Mouse (Mus musculus): ENCODE data around the gene Tmem72. TPM values are rescaled to one million over a fixed set of nuclear protein-coding genes. Genes with fewer than 3 reads are reported as not detected.

Tmem72 gene
- total and polyA plus RNA-seq, 3 experiments, result 0.11 to 0.30 TPM; not detected in 1

DNA sequence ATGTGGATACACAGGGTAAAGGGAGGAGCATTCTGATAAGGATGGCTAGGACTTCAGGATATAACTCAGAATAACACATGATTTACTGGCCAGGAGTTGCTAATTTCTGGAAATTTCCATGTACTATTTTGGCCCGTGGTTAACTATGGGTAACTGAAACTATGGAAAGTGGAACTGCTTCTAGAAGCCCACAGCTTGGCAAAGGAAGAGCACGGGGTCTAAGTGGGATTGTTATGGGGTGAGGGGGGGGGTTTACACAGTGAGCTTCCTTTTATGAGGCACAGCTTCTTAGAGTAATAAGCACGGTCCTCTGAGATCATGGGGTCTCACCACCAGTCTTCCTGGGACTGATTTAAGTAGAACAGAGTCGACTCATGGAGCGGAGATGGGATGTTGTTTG is 18.6 kb upstream of the Tmem72 start:
- H3K9me3 ChIP-seq (replicated peaks), result peaks cover 23% of the 10 kb centered on the region
- TF ChIP-seq POLR2AphosphoS5 (IDR thresholded peaks at IDR 0.05; ENCODE audit: insufficient replicate concordance, low read depth, low read length) (no peak), GATA1 (IDR thresholded peaks at IDR 0.05; ENCODE audit: borderline replicate concordance, low read length) (no peak), CTCF (IDR thresholded peaks at IDR 0.05; ENCODE audit: low read depth, low read length) (no peak), TAL1 (conservative IDR thresholded peaks at IDR 0.05; ENCODE audit: low read depth, low read length) (no peak), GATA2 (IDR thresholded peaks at IDR 0.05; ENCODE audit: borderline replicate concordance, low read depth, low read length) (no peak)
- H3K27me3 ChIP-seq (ENCODE audit: insufficient read depth, low read length), result no peaks in the 10 kb centered on the region
- DNase-seq (ENCODE audit: low spot score), result no peak
- ATAC-seq (ENCODE audit: extremely low read depth, insufficient number of reproducible peaks, low FRiP score, poor library complexity, severe bottlenecking), result no peak
- H3K4me1 ChIP-seq (ENCODE audit: insufficient read depth, low read depth, low read length), result no peaks in the 10 kb centered on the region
- H3K36me3 ChIP-seq (replicated peaks), result no peaks in the 10 kb centered on the region
- H3K4me3 ChIP-seq (ENCODE audit: low read depth, low read length), result no peak overlapping the region

DNA sequence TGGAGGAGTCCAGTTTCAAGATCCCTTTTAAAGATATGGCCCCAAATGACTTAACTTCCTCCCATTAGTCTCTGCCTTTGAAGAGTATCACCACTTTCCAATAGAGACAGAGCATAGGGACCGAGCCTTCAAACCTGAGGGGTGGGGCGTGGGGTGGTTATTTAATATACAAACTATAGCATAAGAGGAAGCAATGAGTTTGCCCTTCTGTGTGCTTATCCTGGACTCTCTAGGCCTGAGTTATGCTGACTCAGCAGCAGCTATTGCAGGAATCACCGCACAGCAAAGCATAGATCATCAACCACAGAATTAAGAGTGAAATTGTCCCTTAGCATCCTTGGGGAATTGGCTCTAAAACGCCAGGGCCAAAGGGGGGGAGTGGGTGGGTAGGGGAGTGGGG is 16.9 kb upstream of the Tmem72 start:
- Histone ChIP-seq H3K4me1 (ENCODE audit: insufficient read depth, low read depth, low read length) (no peaks in the 10 kb centered on the region), H3K4me3 (ENCODE audit: low read depth, low read length) (no peak overlapping the region), H3K9me3 (replicated peaks) (peaks cover 13% of the 10 kb centered on the region), H3K36me3 (replicated peaks) (no peaks in the 10 kb centered on the region), H3K27me3 (ENCODE audit: insufficient read depth, low read length) (no peaks in the 10 kb centered on the region)
- no peak for ATAC-seq (ENCODE audit: extremely low read depth, insufficient number of reproducible peaks, low FRiP score, poor library complexity, severe bottlenecking)
- no peak for DNase-seq (ENCODE audit: low spot score)
- TF ChIP-seq GATA1 (IDR thresholded peaks at IDR 0.05; ENCODE audit: borderline replicate concordance, low read length), result no peak
- no peak for TF ChIP-seq TAL1 (conservative IDR thresholded peaks at IDR 0.05; ENCODE audit: low read depth, low read length)
- TF ChIP-seq POLR2AphosphoS5 (IDR thresholded peaks at IDR 0.05; ENCODE audit: insufficient replicate concordance, low read depth, low read length), result no peak
- TF ChIP-seq CTCF (IDR thresholded peaks at IDR 0.05; ENCODE audit: low read depth, low read length), result no peak
- no peak for TF ChIP-seq GATA2 (IDR thresholded peaks at IDR 0.05; ENCODE audit: borderline replicate concordance, low read depth, low read length)

DNA sequence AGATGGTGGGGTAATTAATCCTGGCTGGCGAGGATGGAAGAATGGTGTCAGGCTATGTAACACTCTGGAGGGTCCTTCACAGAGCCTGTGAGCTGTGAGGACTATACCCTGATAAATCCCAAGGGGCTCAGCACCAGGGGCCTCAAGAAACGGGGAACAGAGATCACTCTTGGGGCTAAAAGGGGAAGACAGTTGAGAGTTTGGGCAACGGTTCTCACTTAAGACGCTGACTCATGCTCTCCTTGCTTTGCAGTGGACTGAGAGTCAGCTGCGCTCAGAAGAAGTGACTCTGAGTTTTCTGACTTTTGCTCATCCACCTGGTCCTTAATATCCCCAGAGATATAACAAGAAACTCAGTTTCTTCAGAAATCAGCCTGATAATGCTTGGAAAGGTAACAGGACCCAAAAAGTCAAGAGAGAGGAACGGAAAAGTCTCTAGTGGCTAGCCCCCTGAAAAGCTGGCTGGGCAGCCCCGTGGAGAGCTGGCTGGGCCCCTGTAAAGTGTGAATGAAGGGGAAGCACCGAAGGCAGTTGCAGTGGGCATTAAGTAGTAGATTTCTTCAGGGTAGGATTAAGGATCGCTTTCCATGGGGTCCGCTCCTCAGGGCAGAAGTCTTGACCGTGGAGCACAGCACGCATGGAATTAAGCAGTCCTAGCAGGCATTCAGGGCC is 7.9 kb upstream of the Tmem72 start:
- ATAC-seq (ENCODE audit: extremely low read depth, insufficient number of reproducible peaks, low FRiP score, poor library complexity, severe bottlenecking) (no peak; the same call in 1 of the 2 replicates), DNase-seq (ENCODE audit: low spot score) (no peak)
- H3K27me3 ChIP-seq (ENCODE audit: insufficient read depth, low read length), result no peaks in the 10 kb centered on the region
- TF ChIP-seq GATA2 (IDR thresholded peaks at IDR 0.05; ENCODE audit: borderline replicate concordance, low read depth, low read length), result no peak
- no peak for TF ChIP-seq CTCF (IDR thresholded peaks at IDR 0.05; ENCODE audit: low read depth, low read length)
- TF ChIP-seq GATA1 (IDR thresholded peaks at IDR 0.05; ENCODE audit: borderline replicate concordance, low read length), result no peak
- no peak for TF ChIP-seq POLR2AphosphoS5 (IDR thresholded peaks at IDR 0.05; ENCODE audit: insufficient replicate concordance, low read depth, low read length)
- no peak for TF ChIP-seq TAL1 (conservative IDR thresholded peaks at IDR 0.05; ENCODE audit: low read depth, low read length)
- no peaks in the 10 kb centered on the region for H3K4me1 ChIP-seq (ENCODE audit: insufficient read depth, low read depth, low read length)
- no peak overlapping the region for H3K4me3 ChIP-seq (ENCODE audit: low read depth, low read length)
- H3K36me3 ChIP-seq (replicated peaks), result no peaks in the 10 kb centered on the region
- peaks cover 45% of the 10 kb centered on the region for H3K9me3 ChIP-seq (replicated peaks)

DNA sequence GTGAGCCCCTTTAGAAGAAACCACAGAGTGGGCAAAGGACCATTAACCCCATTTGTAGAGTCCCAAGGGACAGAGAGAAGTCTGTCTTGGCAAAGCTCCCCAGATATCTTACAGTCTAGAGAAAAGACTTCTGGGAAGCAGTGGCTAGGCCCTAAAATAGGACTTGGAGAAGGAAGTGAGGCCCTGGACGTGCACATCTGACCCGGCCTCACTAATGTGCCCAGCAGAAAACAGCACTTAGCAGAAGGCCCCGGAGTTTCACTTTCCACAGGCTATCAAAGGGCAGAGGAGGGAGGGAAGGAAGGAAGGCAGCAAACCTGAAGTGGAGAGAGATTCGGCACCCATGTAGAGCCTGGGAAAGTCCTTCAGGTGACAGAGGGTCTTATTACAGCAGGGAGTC is 2.2 kb upstream of the Tmem72 start:
- Histone ChIP-seq H3K4me1 (ENCODE audit: insufficient read depth, low read depth, low read length) (no peaks in the 10 kb centered on the region), H3K27me3 (ENCODE audit: insufficient read depth, low read length) (no peaks in the 10 kb centered on the region), H3K9me3 (replicated peaks) (peaks cover 82% of the 10 kb centered on the region), H3K4me3 (ENCODE audit: low read depth, low read length) (no peak overlapping the region), H3K36me3 (replicated peaks) (no peaks in the 10 kb centered on the region)
- DNase-seq (ENCODE audit: low spot score), result no peak
- TF ChIP-seq GATA2 (IDR thresholded peaks at IDR 0.05; ENCODE audit: borderline replicate concordance, low read depth, low read length) (no peak), POLR2AphosphoS5 (IDR thresholded peaks at IDR 0.05; ENCODE audit: insufficient replicate concordance, low read depth, low read length) (no peak), TAL1 (conservative IDR thresholded peaks at IDR 0.05; ENCODE audit: low read depth, low read length) (no peak), CTCF (IDR thresholded peaks at IDR 0.05; ENCODE audit: low read depth, low read length) (no peak), GATA1 (IDR thresholded peaks at IDR 0.05; ENCODE audit: borderline replicate concordance, low read length) (no peak)
- no peak for ATAC-seq (ENCODE audit: extremely low read depth, insufficient number of reproducible peaks, low FRiP score, poor library complexity, severe bottlenecking)

DNA sequence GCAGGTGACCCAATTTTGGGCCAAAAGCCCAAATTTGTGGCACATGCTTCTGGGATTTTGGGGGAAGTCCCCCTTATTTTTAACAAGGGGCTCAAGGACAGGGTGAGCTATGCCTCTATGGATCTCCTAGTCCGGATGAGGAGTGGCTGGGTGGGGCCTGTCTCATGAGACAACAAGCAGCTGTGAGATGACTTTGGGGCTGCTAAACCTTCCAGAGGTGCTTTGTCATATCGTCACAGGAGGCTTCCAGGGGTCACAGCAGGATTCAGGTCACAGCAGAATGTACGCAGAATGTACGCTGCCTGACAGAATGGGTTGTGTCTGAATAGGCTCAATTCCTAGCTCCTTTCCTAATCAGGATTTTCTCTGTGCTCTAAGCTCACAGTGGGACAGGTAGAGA is 1.6 kb upstream of the Tmem72 start:
- no peak for DNase-seq (ENCODE audit: low spot score)
- Histone ChIP-seq H3K9me3 (replicated peaks) (peaks cover 84% of the 10 kb centered on the region), H3K27me3 (ENCODE audit: insufficient read depth, low read length) (no peaks in the 10 kb centered on the region), H3K4me1 (ENCODE audit: insufficient read depth, low read depth, low read length) (no peaks in the 10 kb centered on the region), H3K4me3 (ENCODE audit: low read depth, low read length) (no peak overlapping the region), H3K36me3 (replicated peaks) (no peaks in the 10 kb centered on the region)
- no peak for ATAC-seq (ENCODE audit: extremely low read depth, insufficient number of reproducible peaks, low FRiP score, poor library complexity, severe bottlenecking)
- TF ChIP-seq CTCF (IDR thresholded peaks at IDR 0.05; ENCODE audit: low read depth, low read length), result no peak
- TF ChIP-seq GATA2 (IDR thresholded peaks at IDR 0.05; ENCODE audit: borderline replicate concordance, low read depth, low read length), result no peak
- no peak for TF ChIP-seq POLR2AphosphoS5 (IDR thresholded peaks at IDR 0.05; ENCODE audit: insufficient replicate concordance, low read depth, low read length)
- no peak for TF ChIP-seq GATA1 (IDR thresholded peaks at IDR 0.05; ENCODE audit: borderline replicate concordance, low read length)

DNA sequence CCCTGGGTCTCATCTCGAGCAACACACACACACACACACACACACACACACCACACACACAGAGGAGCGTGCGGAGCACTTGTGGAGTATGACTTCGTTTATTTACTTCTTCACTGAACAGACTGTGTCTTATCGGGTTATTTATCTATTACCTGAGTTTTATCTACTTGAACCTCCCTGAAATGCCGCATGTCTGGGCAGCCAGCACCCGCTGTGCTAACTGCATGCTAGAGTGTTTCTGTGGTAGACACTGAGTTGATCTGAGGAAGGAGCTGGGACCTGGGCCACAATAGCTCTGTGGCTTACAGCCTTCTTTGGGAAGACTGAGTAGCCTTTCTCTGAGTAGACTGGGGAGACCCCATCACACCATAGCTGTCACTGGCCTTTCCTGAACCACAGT is 1.1 kb upstream of the Tmem72 start:
- H3K4me1 ChIP-seq (ENCODE audit: insufficient read depth, low read depth, low read length), result no peaks in the 10 kb centered on the region
- TF ChIP-seq GATA1 (IDR thresholded peaks at IDR 0.05; ENCODE audit: borderline replicate concordance, low read length) (no peak), TAL1 (conservative IDR thresholded peaks at IDR 0.05; ENCODE audit: low read depth, low read length) (no peak), CTCF (IDR thresholded peaks at IDR 0.05; ENCODE audit: low read depth, low read length) (no peak), GATA2 (IDR thresholded peaks at IDR 0.05; ENCODE audit: borderline replicate concordance, low read depth, low read length) (no peak), POLR2AphosphoS5 (IDR thresholded peaks at IDR 0.05; ENCODE audit: insufficient replicate concordance, low read depth, low read length) (no peak)
- H3K9me3 ChIP-seq (replicated peaks), result peaks cover 79% of the 10 kb centered on the region
- no peaks in the 10 kb centered on the region for H3K36me3 ChIP-seq (replicated peaks)
- ATAC-seq (ENCODE audit: extremely low read depth, insufficient number of reproducible peaks, low FRiP score, poor library complexity, severe bottlenecking) (no peak), DNase-seq (ENCODE audit: low spot score) (no peak)
- no peaks in the 10 kb centered on the region for H3K27me3 ChIP-seq (ENCODE audit: insufficient read depth, low read length)
- H3K4me3 ChIP-seq (ENCODE audit: low read depth, low read length), result no peak overlapping the region

All from G1E (cell line).